ENCODE assay signal across 10 mouse cellular contexts in genomic region chr4:117317701-117318190, GRCm38 (mm10).
DNase-seq lines count a peak whose midpoint lies in the region; ATAC-seq lines count a peak whose summit lies in the region.
"Had no signal": no experiment of that assay in that cellular context is flagged by ENCODE, and none has a peak within 500 bp of the region (broad histone marks: within the 10 kb centered on the region; RNA-seq: fewer than 3 reads in every experiment).

No protein-coding gene starts in this region.

- DNase-seq in brain, adult 2 months (ENCODE audit: low read depth, low spot score): peak; percentile 14
- DNase-seq in forebrain, embryonic 10.5 days (ENCODE audit: extremely low spot score, low spot score): no peak
- peak; percentile 21 for DNase-seq in layer of hippocampus, adult 11-12 months (ENCODE audit: low spot score)
- no peak for DNase-seq in adrenal gland, adult 2 months
- no peak for DNase-seq in spleen, adult 18-20 months
- no peak for DNase-seq in heart, postnatal 25 days (ENCODE audit: low spot score)
- DNase-seq in left cerebral cortex, adult 11 months (ENCODE audit: low spot score): no peak
- DNase-seq: cerebellum, postnatal 36 days; liver, embryonic 13.5 days had no signal

- no peak overlapping the region for H3K27ac ChIP-seq in forebrain, embryonic 10.5 days
- H3K27ac ChIP-seq in midbrain, embryonic 15.5 days: no peak overlapping the region; the same call in 1 of the 2 replicates
- H3K27ac ChIP-seq: liver, embryonic 13.5 days had no signal

- H3K4me3 ChIP-seq in forebrain, embryonic 10.5 days: 0 out of 2 replicates have a peak overlapping the region, but pooled peaks have one; percentile 1
- no peak overlapping the region for H3K4me3 ChIP-seq in midbrain, embryonic 15.5 days
- H3K4me3 ChIP-seq: liver, embryonic 13.5 days had no signal

- WGBS in forebrain, embryonic 10.5 days: 19% methylated on average over 18 of the region's 18 CpGs
- WGBS in midbrain, embryonic 15.5 days: 24% methylated on average over 18 of the region's 18 CpGs

- ATAC-seq in midbrain, embryonic 15.5 days (replicated peaks): peak; percentile 31; the same call in 1 of the 2 replicates

- peaks cover 39% of the 10 kb centered on the region for H3K4me1 ChIP-seq in forebrain, embryonic 10.5 days
- H3K4me1 ChIP-seq in midbrain, embryonic 15.5 days: peaks cover 36% of the 10 kb centered on the region

- intact Hi-C loops in heart, postnatal 25 days (cut with DNase I): no loop called here

- H3K36me3 ChIP-seq in forebrain, embryonic 10.5 days (replicated peaks): no peaks in the 10 kb centered on the region
- H3K36me3 ChIP-seq in midbrain, embryonic 15.5 days (replicated peaks): no peaks in the 10 kb centered on the region
- H3K36me3 ChIP-seq: liver, embryonic 13.5 days had no signal

- no peak overlapping the region for H3K9ac ChIP-seq in midbrain, embryonic 15.5 days
- H3K9ac ChIP-seq: liver, embryonic 13.5 days had no signal

- H3K9me3 ChIP-seq in forebrain, embryonic 10.5 days: no peaks in the 10 kb centered on the region
- no peaks in the 10 kb centered on the region for H3K9me3 ChIP-seq in midbrain, embryonic 15.5 days
- H3K9me3 ChIP-seq: liver, embryonic 13.5 days had no signal

- H3K4me2 ChIP-seq in midbrain, embryonic 15.5 days: peak overlapping the region; percentile 25
- H3K4me2 ChIP-seq: liver, embryonic 13.5 days had no signal

- peaks cover 100% of the 10 kb centered on the region for H3K27me3 ChIP-seq in forebrain, embryonic 10.5 days (ENCODE audit: poor library complexity, severe bottlenecking)
- H3K27me3 ChIP-seq in midbrain, embryonic 15.5 days (replicated peaks): peaks cover 22% of the 10 kb centered on the region

Comparison
In these comparisons a context has a peak if more than half of its experiments do, and no peak if none do; other contexts are left out.
1. DNase-seq: peak in brain, adult 2 months (single experiment) and layer of hippocampus, adult 11-12 months (single experiment); none in forebrain, embryonic 10.5 days (single experiment), adrenal gland, adult 2 months (single experiment), spleen, adult 18-20 months (0 of 2), heart, postnatal 25 days (single experiment) and left cerebral cortex, adult 11 months (single experiment).